Mouse (Mus musculus) stomach, postnatal 0 days (tissue): ENCODE measurements around the gene Fgfr2. TPM values are rescaled to one million over a fixed set of nuclear protein-coding genes. Genes with fewer than 3 reads are reported as not detected.
"Not testable (repeated sequence)": the region's sequence is repeated elsewhere in the genome, so short reads cannot be mapped to it uniquely, and the experiment has no call there.

Experiments used
- ATAC-seq: fragments of 200-750 bp; cut with Nextera tagmentation; 2 replicates; pipeline ENCODE4 v1.8.0; 2017; ENCODE audit not compliant: low FRiP score, low TSS enrichment
- DNase-seq: peaks from one replicate; pipeline ENCODE4 v3.0.0-alpha.2; 2016; ENCODE audit warnings: low spot score
- H3K27ac ChIP-seq: fragments of 300-500 bp; sonication (generic); replicated peaks from 2 replicates; pipeline ENCODE4 v1.5.1; 2014; ENCODE audit warnings: mild to moderate bottlenecking, control low read depth
- H3K27me3 ChIP-seq: fragments of 300-500 bp; sonication (generic); 2 replicates; pipeline ENCODE4 v1.6.1; 2014; ENCODE audit warnings: low read length; ENCODE audit not compliant: control insufficient read depth, insufficient read depth
- H3K36me3 ChIP-seq: fragments of 300-500 bp; sonication (generic); 2 replicates; pipeline ENCODE4 v1.6.1; 2014; ENCODE audit warnings: low read length, mixed read lengths; ENCODE audit not compliant: control insufficient read depth, insufficient read depth
- H3K4me1 ChIP-seq: fragments of 300-500 bp; sonication (generic); replicated peaks from 2 replicates; pipeline ENCODE4 v1.6.1; 2014; ENCODE audit warnings: antibody characterized with exemption; ENCODE audit not compliant: control insufficient read depth, insufficient read depth
- H3K4me2 ChIP-seq: fragments of 300-500 bp; sonication (generic); replicated peaks from 2 replicates; pipeline ENCODE4 v1.6.1; 2014; ENCODE audit warnings: low read depth, mild to moderate bottlenecking, control low read depth, moderate library complexity
- H3K4me3 ChIP-seq: fragments of 300-500 bp; sonication (generic); 2 replicates; pipeline ENCODE4 v1.5.1; 2014; ENCODE audit warnings: low read depth, low read length, control low read depth
- H3K9ac ChIP-seq: fragments of 300-500 bp; sonication (generic); 2 replicates; pipeline ENCODE4 v1.6.1; 2014; ENCODE audit warnings: mild to moderate bottlenecking, low read length, control low read depth, mixed read lengths
- H3K9me3 ChIP-seq: fragments of 300-500 bp; sonication (generic); 2 replicates; pipeline ENCODE4 v1.6.1; 2016; ENCODE audit warnings: low read length; ENCODE audit not compliant: control insufficient read depth
- CTCF ChIP-seq: IDR thresholded peaks from 2 replicates; pipeline ENCODE4 v1.5.1; 2016; ENCODE audit warnings: antibody characterized with exemption, low read depth, mild to moderate bottlenecking, moderate library complexity
- EP300 ChIP-seq: optimal IDR thresholded peaks from 2 replicates; pipeline ENCODE3; 2016; ENCODE audit warnings: antibody characterized with exemption
- WGBS: fragments of 180-500 bp; shearing (Covaris S2); extraction: QIAGEN DNeasy Blood & Tissue Kit; methylation state at CpG from one replicate; pipeline ENCODE4 v1.1.7; 2014; 5-methylcytosine and 5-hydroxymethylcytosine counted together
- polyA plus RNA-seq: library from polyadenylated mRNA; unstranded; fragments of >200 nt; fragmentation: Nextera tagmentation; extraction: Ambion mirVana; gene quantifications from 2 replicates; pipeline ENCODE4 v1.2.1, GENCODE M21; 2015

Gene Fgfr2
- polyA plus RNA-seq, 1 experiment from 2014 or later: 60.8 TPM

DNA sequence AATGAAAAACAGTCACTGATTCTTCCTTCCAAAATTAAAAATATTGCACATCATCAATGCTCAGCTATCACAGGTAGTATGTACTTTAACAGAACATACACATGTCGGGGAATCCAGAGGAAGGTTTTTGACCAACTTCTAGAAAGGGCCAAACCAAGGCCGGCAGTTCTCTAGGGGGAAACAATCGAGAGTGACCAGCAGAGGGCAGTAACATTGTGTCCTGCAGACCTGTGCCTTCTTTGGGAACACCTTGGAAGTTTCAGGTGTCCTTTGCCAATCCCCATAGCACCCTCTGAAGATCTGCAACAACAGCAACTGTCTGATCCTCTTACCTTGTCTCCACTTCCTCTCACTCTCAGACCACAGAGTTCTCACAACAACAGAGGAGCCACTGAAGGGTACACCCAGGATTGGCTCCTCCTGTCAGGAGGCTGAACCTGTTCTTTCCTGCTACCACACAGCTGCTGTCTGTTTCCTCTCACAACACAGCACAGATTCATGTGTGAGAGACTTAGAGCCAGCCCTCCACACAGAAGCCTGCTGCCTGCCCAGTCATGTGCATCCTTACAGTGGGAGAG lies 2077.8 kb downstream of the Fgfr2 start:
- 33% methylated on average over 3 of the region's 3 CpGs for WGBS
- not testable (repeated sequence) for H3K9me3 ChIP-seq, H3K4me1 ChIP-seq, H3K4me3 ChIP-seq, H3K9ac ChIP-seq, H3K27me3 ChIP-seq, H3K4me2 ChIP-seq, H3K27ac ChIP-seq, H3K36me3 ChIP-seq
- DNase-seq (peak; percentile 50), ATAC-seq (peak; percentile 22; the same call in 1 of the 2 replicates)
- TF ChIP-seq CTCF: peak; percentile 68

DNA sequence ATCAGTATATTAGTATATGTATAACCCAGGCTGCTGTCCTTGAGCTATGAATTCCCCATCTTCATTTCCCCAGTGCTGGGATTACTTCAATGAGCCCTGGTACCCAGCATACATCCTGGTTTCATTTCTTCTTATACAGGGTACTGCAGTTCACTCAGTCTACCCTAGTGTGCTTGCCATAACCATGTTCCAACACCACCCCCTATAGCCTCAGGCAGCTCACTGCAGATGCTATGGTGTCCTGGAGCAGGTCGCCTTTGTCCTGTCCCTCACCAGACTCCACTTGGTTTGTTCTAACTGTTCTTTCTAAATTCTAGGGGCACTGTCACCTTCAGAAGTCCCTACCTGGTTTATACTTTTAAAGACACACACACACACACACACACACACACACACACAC lies 2080.5 kb downstream of the Fgfr2 start:
- TF ChIP-seq EP300 (no peak), CTCF (peak; percentile 66)
- Histone ChIP-seq H3K4me3 (no peak overlapping the region), H3K36me3 (no peaks in the 10 kb centered on the region), H3K4me2 (no peak overlapping the region), H3K27ac (no peak overlapping the region), H3K9ac (no peak overlapping the region), H3K4me1 (no peaks in the 10 kb centered on the region), H3K9me3 (no peaks in the 10 kb centered on the region), H3K27me3 (no peaks in the 10 kb centered on the region)
- no peak for DNase-seq
- ATAC-seq: 0 out of 2 replicates have a peak, but pooled peaks have one; percentile 39
- 52% methylated on average over 1 of the region's 1 CpGs for WGBS

DNA sequence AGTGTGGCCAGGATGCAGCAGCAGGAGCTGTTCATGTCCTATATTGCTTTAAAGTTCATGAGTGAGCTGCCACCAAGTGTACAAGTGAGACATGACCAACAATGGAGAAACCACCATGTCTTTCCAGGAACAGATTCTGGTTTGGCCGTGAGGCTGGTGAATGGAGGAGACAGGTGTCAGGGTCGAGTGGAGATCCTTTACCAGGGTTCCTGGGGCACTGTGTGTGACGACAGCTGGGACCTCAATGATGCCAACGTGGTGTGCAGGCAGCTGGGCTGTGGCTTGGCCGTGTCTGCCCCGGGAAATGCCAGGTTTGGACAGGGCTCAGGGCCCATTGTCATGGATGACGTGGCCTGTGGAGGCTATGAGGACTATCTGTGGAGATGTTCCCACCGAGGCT lies 2082.4 kb downstream of the Fgfr2 start:
- not testable (repeated sequence) for H3K4me2 ChIP-seq, H3K27me3 ChIP-seq, H3K9ac ChIP-seq, H3K4me3 ChIP-seq, H3K36me3 ChIP-seq, ATAC-seq, H3K9me3 ChIP-seq, DNase-seq, H3K27ac ChIP-seq, H3K4me1 ChIP-seq
- WGBS: 83% methylated on average over 8 of the region's 8 CpGs

DNA sequence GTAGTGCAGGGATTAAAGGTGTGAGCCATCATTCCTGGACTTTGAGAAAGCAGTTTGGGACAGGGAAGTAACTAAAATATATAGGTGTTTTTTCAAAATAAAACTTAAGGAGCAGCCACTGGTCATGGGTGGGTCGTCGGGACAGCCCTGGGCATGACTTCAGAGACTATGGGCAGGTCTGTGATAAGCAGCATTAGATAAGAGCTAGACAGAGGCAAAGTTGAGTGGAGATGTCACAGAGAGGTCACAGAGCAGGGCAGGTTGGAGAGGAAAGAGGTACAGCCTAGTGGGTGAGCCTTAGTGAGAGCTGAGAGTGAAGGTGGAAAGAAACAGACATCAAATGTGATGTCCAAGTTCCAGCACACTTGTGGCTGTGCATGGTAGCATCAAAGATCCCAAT lies 2086.1 kb downstream of the Fgfr2 start:
- no peak overlapping the region for H3K27ac ChIP-seq
- H3K4me3 ChIP-seq: no peak overlapping the region
- H3K4me1 ChIP-seq: no peaks in the 10 kb centered on the region
- ATAC-seq (peak; percentile 65; the same call in 1 of the 2 replicates), DNase-seq (no peak)
- TF ChIP-seq CTCF (no peak), EP300 (no peak)
- no peaks in the 10 kb centered on the region for H3K9me3 ChIP-seq
- H3K9ac ChIP-seq: no peak overlapping the region
- no peak overlapping the region for H3K4me2 ChIP-seq
- 63% methylated on average over 2 of the region's 2 CpGs for WGBS
- no peaks in the 10 kb centered on the region for H3K27me3 ChIP-seq
- H3K36me3 ChIP-seq: no peaks in the 10 kb centered on the region

DNA sequence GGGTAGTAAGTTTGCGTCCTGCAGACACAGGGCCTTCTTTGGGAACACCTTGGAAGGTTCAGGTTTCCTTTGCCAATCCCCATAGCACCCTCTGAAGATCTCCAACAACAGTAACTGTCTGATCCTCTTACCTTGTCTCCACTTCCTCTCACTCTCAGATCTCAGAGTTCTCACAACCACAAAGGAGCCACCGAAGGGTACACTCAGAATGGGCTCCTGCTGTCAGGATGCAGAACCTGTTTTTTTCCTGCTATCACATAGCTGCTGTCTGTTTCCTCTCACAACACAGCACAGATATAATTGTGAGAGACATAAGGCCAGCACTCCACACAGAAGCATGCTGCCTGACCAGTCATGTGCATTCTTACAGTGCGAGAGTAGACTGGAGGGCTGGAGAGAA lies 2086.8 kb downstream of the Fgfr2 start:
- H3K4me3 ChIP-seq: no peak overlapping the region
- no peak overlapping the region; the same call in 1 of the 2 replicates for H3K27ac ChIP-seq
- no peaks in the 10 kb centered on the region for H3K27me3 ChIP-seq
- H3K9ac ChIP-seq: no peak overlapping the region
- TF ChIP-seq CTCF (no peak), EP300 (no peak)
- WGBS: 75% methylated on average over 3 of the region's 3 CpGs
- H3K36me3 ChIP-seq: no peaks in the 10 kb centered on the region
- H3K9me3 ChIP-seq: no peaks in the 10 kb centered on the region
- no peak overlapping the region for H3K4me2 ChIP-seq
- DNase-seq: no peak
- ATAC-seq: no peak
- H3K4me1 ChIP-seq: no peaks in the 10 kb centered on the region

DNA sequence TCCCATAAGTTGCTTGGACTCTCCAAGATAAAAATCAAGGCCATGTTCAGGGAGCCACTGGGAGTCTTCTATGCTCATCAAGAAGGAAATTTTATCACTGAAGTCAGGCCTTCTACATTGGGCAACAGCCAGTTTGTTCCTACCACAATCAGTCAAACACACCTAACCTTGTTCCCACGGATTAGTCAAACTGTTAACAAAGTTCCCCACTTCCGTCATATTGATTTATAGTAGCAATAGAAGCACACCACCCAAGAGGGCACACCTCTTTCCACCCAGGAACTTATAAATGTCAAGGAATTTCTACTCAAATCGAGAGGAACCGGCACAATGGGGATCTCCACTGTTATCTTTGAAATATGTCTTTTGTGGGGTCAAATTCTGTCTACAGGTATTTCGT lies 2091.4 kb downstream of the Fgfr2 start, which contains the start of gene Dmbt1:
Dmbt1 (plus strand) TSS at position 299 of the 400 bp plus-strand sequence.
- H3K27ac ChIP-seq: peak within 1 kb of the TSS; percentile 61
- peak within 1 kb of the TSS; percentile 4; the same call in 1 of the 2 replicates for H3K4me3 ChIP-seq
- DNase-seq: no peak
- no peaks in the 10 kb centered on the region for H3K27me3 ChIP-seq
- no peak for TF ChIP-seq EP300
- no peak for TF ChIP-seq CTCF
- H3K4me1 ChIP-seq: no peaks in the 10 kb centered on the region
- H3K9ac ChIP-seq: peak within 1 kb of the TSS; percentile 27; the same call in 1 of the 2 replicates
- H3K36me3 ChIP-seq: no peaks in the 10 kb centered on the region
- WGBS: 55% methylated on average over 5 of the region's 5 CpGs
- H3K4me2 ChIP-seq: peak within 1 kb of the TSS; percentile 29
- ATAC-seq: peak; percentile 51
- H3K9me3 ChIP-seq: no peaks in the 10 kb centered on the region
